Comparison of ENCODE assay signal across 26 mouse cellular contexts in genomic region chr13:9153803-9154202, GRCm38 (mm10).
"Had no signal": no experiment of that assay in that cellular context is flagged by ENCODE, and none has a peak within 500 bp of the region (broad histone marks: within the 10 kb centered on the region; RNA-seq: fewer than 3 reads in every experiment).

No protein-coding gene starts in this region.

- H3K27me3 ChIP-seq: heart, embryonic 12.5 days; hindbrain, embryonic 12.5 days; intestine, embryonic 15.5 days; limb, embryonic 12.5 days; liver, embryonic 13.5 days; liver, embryonic 15.5 days had no signal

- H3K9me3 ChIP-seq: heart, embryonic 12.5 days; hindbrain, embryonic 10.5 days; hindbrain, embryonic 12.5 days; intestine, embryonic 15.5 days; limb, embryonic 10.5 days; limb, embryonic 12.5 days; liver, embryonic 13.5 days; liver, embryonic 15.5 days had no signal

- ATAC-seq: forebrain, postnatal 0 days; hindbrain, embryonic 16.5 days; inflammation-experienced regulatory T-cells, adult 6 months; intestine, embryonic 15.5 days; intestine, postnatal 0 days; liver, postnatal 0 days had no signal

- H3K27ac ChIP-seq: heart, adult 2 months; hindbrain, embryonic 10.5 days; hindbrain, embryonic 12.5 days; hindbrain, embryonic 14.5 days; intestine, embryonic 15.5 days; layer of hippocampus, adult 2 months; left cerebral cortex, adult 2 months; limb, embryonic 10.5 days; limb, embryonic 12.5 days; liver, embryonic 13.5 days; liver, embryonic 15.5 days had no signal

- H3K4me1 ChIP-seq: hindbrain, embryonic 10.5 days; hindbrain, embryonic 12.5 days; limb, embryonic 10.5 days; liver, embryonic 13.5 days; liver, embryonic 15.5 days had no signal

- H3K4me2 ChIP-seq: heart, embryonic 12.5 days; hindbrain, embryonic 12.5 days; hindbrain, embryonic 14.5 days; intestine, embryonic 15.5 days; limb, embryonic 12.5 days; liver, embryonic 11.5 days; liver, embryonic 13.5 days; liver, embryonic 15.5 days had no signal

- H3K4me3 ChIP-seq: heart, adult 2 months; heart, embryonic 12.5 days; hindbrain, embryonic 10.5 days; hindbrain, embryonic 12.5 days; intestine, embryonic 15.5 days; layer of hippocampus, adult 2 months; left cerebral cortex, adult 2 months; limb, embryonic 10.5 days; limb, embryonic 12.5 days; liver, embryonic 13.5 days; liver, embryonic 15.5 days had no signal

- H3K9ac ChIP-seq: forebrain, postnatal 0 days; heart, embryonic 12.5 days; hindbrain, embryonic 12.5 days; hindbrain, embryonic 14.5 days; intestine, embryonic 15.5 days; limb, embryonic 12.5 days; liver, embryonic 13.5 days; liver, embryonic 15.5 days; liver, postnatal 0 days had no signal

- DNase-seq: forebrain, postnatal 0 days; gastrocnemius, postnatal 14 days; gastrocnemius, postnatal 36 days; heart, adult 11 months; heart, adult 2 months; heart, postnatal 10 days; heart, postnatal 4 days; kidney, adult 2 months; kidney, postnatal 25 days; liver; liver, embryonic 13.5 days; liver, postnatal 0 days had no signal
